Mouse (Mus musculus): ENCODE measurements around the gene Fanci.

Gene Fanci

DNA sequence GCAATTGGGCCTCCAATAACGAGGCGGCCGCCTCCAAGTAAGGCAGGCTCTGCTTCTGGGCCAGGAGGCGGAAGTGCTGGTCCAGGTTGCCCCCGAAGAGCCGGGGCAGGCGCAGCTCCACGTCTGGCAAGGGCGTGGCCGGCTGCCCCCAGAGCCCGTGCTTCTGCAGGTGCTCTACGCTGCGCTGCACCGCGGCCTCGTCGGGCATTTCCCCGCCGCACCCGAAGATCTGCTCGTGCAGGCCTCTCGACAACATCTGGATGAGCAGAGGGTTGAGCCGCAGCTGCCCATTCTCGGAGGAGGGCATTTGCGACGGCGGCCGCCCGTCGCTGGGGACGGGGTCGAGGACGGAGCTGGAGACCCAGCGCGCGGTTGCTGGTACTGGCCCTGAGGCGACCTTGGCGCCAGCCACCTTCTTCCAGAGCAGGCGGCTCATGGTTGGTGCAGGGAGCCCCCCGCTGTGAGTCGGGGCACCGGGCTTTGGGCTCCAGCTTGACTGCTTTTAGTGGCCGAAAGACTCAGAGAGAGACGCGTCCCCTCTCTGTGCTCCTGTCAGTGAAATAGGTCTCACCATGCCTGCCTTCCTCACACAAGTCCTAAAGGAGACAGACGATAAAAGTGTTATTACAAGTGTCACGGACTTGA lies 73.2 kb downstream of the Fanci start:
- no peak for DNase-seq (ENCODE audit: low spot score)

DNA sequence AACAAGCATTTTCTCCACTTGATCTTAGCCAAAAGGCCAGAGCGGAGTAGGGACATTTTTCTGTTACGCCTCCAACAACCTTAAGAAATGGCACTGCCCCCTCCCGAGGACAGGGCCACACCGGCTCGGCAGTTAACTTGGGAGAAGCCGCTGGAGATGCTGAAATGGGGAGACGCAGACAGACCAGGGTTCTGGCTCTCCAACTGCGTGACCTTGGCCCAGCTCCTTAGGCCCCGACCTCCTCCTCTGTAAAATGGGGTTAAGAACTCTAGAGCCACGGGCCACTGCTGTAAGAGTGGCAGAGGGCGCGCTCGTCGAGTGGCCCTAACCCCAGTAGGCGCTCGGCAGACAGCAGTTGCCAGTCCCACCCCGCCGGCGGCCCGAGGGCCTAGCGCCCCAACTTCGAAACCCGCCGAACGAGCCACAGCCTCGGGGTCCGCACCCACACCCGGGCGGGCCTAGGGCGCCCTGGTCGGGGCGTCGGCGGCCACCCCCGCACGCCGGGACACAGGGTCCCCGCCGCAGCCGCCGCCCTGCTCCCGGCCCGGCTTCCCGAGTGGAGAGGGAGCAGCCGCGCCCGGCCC lies 73.8 kb downstream of the Fanci start:
- peak; percentile 50 for DNase-seq (ENCODE audit: low spot score)

DNA sequence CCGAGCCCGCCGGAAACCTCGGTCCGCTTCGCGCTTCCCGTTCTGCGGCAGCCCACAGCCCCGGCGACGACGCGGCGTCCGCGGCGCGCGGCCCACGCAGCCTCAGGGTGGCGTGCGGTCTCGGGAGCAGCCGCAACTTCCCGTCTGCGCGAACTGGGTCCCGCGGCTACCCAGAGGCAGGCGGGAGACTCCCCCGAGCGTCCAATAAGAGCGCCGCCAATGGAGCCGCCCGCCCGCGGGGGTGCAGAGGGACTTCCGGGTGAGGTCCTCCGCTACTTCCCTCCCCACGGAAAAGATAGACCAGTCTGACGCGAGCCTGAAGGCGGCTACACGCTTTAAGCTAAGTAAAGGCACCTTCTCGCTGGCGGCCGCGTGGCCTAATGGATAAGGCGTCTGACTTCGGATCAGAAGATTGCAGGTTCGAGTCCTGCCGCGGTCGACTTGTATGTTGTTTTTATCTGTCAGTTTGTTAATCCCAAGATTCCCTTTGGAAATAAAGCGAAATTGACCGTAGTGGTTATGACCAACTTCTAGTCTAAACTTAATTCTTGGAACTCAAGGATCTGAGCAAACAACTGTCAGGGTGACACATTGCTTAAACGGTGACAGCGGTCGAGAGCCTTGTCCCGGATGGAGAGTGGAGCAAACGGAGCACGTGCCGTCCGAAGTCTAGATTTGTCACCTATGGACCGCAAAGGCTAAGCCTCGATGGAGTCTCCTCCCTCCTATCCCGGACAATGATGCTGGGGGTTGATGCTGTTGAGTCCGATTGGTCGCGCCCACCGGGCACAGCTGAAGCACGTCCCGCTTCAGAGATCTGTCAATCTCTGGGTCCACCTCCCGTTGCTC lies 74.5 kb downstream of the Fanci start, which contains the start of gene Polg:
Polg (minus strand) TSS at position 310 of the 849 bp plus-strand sequence.
- DNase-seq (ENCODE audit: low spot score): peak; percentile 99

DNA sequence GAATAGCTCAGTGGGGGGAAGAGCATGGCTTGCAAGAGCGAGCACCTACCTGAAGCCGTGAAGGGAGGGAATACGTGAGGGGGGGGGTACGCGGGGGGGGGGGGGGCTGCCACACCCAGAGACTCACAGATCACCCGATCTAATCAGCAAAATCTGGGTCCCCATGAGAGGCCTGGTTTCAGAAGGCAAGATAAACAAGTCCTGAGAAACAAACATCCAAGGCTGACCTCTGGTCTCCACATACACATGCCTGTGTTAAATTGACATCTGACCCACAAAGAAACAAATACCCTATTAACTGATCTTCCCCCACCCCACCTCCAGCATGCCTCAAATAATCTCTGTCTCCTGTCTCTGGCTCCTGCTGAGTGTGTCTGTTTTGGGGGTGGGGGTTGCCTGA lies 76.2 kb downstream of the Fanci start:
- DNase-seq (ENCODE audit: low spot score): peak; percentile 10

DNA sequence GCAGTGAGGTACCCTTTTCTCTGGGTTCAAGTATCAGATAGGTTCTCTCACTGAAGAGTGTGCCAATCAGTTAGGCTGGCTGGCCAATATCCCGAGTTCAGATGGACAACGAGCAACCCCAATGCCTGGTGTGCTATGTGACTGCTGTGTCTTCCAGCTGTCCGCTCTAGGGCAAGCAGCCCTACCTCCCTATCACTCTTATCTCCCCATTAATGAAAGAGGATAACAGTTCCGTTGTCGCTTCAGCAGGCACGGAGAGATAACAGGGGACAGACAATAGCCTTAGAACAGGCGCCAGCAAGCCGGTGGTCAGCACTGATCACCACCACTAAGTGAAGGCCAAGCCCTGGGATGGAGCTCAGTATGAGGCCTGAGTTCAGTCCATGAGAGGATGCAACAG lies 77.3 kb downstream of the Fanci start:
- DNase-seq (ENCODE audit: low spot score): no peak

DNA sequence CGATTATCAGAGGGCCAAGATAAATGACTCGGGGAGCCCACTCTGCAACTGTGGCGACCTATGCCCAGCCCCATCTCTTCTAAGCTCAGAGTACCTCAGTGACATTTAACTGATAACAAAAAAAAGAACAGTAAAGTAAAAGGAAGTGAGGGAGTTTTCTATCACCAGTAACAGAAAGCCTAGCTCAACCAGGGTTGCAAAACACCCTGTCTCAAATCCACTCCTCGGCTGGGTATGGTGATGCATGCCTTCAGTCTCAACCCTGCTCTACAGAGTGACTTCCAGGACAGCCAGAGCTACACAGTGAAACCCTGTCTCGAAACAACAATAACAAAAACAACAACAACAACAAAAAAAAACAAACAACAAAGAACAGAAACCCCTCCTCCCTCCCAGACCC lies 78.0 kb downstream of the Fanci start:
- DNase-seq (ENCODE audit: low spot score): no peak

DNA sequence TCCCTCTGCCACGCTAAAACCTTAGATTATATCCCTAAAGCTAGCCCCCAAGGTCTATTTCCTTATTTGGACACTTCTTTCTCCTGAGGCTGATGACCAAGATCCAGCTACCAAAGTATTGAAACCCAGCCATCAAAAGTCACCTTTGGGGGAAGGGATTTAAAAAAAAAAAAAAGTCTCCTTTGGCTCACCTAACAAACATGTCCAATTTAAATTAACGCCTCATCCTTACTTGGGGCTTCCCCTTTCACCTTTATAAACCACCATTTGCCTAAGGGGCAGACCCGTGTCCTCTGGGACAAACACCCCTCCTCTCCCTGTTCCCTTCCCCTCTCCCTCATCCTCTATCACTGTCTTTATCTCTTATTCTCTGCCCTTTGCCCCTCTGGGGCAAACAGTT lies 79.0 kb downstream of the Fanci start:
- DNase-seq (ENCODE audit: low spot score): no peak

DNA sequence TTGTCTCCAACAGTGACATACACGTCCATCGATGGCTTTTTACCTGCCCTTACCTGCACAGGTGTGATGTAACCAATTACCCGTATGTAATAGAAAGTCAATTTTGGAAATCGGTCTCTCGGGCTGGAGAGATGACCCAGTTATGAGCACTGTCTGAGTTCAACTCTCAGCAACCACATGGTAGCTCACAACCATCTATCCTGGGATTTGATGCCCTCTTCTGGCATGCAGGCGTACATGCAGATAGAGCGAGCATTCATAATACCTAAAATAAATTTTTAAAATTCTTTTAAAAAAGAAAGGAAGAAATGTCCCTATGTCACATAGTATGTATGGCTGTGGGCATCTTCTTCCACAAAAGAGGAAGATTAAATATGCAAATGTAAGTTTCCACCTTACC lies 79.7 kb downstream of the Fanci start:
- DNase-seq (ENCODE audit: low spot score): no peak

DNA sequence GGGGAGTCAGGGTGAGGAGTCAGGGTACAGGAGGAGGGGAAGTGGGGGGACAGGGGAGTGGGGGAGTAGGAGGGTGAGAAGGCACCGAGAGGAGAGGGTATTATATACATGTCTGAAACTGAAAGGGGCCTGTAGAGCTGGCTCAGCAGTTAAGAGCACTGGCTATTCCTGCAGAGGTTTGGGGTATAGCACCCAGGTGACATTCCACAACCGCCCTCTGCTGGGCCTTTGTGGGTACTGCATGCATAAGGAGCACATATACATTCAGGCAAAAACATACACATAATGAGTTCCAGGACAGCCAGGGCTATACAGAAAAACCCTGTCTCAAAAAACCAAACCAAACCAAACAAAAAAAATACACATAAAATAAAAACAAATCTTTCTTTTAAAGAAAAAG lies 81.1 kb downstream of the Fanci start:
- DNase-seq (ENCODE audit: low spot score): no peak

DNA sequence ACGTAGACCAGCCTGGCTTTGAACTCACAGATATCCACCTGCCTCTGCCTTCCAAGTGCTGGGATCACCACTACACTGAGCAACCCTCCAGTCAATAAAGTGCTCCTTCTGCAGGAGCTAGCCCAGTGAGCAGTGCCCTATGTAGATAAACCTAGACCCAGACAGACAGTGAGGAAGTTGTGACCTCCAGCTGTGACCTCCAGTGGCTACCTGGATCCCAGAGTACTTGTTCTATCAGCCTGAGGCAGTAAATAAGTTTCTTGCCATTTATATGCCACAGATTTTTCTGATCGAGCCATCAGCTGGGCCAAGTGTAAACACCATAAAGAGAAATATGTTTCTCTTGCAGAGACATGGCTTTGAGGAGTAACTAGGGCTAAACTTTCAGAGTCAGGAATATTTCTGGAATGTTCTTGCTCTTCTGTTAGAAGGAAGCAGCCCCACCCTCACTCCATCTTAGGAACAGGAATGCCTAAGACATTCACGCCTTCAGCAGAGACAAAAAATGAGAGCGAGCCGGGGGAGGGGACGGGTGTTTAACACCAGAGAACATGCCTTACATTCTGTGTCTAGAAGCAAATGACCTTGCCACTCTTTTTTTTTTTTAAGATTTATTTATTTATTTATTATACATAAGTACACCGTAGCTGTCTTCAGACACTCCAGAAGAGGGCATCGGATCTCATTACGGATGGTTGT lies 81.9 kb downstream of the Fanci start:
- no peak for DNase-seq (ENCODE audit: low spot score)

DNA sequence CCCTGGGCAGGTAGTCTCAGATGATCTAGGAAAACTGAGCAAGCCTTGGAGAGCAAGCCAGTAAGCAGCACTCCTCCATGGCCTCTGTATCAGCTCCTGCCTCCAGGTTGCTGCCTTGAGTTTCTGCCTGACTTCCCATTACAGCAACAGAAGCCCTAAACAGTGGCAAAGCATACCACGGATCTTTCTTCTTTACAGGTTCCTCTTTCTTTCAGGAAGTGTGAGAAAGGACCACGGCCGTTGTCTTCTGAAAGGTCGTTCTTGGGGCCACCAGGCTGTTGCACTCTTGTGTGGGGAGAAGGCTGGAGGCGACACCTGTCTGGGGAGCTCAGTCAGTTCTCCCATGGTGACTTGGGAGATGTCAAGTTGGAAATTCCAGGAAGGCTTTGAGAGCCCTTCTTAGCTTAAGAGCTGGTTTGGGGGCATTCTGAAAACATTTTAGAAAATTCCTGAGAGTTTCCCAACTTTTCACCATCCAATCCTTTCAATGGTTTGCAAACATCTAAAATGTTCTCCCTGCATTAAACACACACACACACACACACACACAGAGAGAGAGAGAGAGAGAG lies 83.2 kb downstream of the Fanci start:
- no peak for DNase-seq (ENCODE audit: low spot score)

DNA sequence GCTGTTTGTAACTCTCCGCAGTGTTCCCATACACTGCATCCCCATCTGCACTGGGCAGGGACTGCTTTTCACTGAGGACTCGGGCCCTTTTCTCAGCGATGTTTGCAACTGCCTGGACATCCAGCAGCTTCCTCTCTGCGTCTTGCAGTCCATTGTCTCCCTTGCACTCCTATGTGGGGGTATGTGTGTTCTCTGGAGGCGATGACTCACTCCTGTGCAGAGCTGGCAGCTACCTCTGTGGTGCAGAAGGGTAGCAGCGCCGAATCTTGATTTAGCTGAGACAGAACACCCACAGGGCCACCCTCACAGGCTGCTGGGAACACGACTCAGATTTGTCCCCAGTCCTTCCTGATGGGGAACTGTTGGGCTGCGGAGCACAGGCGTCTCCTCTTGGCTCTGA lies 94.8 kb downstream of the Fanci start:
- peak; percentile 45 for DNase-seq (ENCODE audit: low spot score)

DNA sequence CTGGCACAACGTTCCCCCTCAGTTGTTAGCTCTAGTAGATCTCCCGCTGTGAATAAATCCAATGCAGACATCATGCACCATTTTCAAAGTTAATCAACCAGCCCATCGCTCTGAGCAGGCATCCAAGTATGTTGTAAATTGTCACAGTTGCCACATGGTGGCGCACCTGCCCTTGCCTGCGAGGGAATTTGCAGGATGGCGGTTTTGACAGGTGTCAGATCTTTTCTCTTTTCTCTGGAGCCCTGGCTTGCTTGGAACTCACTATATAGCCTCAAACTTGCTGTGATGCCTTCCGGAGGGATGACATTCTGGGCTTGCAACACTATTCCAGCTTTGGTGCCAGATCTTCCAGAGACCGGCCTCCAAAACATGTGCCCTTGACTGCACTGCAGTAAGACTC lies 102.2 kb downstream of the Fanci start:
- peak; percentile 69 for DNase-seq (ENCODE audit: low spot score)

DNA sequence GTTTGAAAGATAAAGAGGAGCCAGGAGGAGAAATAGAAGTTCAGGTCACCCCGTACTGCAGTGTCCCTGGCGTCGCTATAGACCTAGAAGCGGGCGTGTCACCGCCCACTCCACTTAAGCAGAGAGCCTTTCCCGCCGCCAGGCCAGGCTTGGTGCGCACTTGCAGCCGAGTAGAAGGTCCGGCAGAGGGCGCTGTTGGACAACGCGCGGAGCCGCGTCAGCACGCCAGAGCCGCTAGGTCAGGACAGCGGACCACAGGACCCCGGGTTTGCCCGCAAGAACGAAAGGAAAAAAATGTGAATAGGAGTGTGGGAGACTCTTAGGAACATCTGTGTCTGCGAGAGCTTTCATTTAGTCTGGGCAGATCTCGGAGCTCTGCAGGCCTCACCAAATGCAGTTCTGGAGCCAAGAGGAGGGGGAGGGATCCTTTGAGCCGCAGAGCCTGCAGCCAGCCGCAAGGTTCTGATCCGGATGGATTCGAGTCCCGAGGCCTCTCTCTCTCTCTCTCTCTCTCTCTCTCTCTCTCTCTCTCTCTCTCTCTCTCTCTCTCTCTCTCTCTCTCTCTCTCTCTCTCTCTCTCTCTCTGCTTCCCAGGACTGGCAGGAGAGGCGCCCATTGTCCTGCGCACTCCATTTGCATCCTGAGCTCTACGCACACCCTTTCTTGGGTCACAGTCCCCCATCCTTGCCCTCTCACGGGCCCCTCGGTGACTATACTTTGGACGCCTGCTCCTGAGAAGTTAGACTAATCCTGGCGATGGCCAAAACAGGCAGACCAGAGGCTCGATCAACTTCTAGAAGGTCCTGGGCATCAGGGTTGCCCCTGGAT lies 104.5 kb downstream of the Fanci start:
- peak; percentile 88 for DNase-seq (ENCODE audit: low spot score)

DNA sequence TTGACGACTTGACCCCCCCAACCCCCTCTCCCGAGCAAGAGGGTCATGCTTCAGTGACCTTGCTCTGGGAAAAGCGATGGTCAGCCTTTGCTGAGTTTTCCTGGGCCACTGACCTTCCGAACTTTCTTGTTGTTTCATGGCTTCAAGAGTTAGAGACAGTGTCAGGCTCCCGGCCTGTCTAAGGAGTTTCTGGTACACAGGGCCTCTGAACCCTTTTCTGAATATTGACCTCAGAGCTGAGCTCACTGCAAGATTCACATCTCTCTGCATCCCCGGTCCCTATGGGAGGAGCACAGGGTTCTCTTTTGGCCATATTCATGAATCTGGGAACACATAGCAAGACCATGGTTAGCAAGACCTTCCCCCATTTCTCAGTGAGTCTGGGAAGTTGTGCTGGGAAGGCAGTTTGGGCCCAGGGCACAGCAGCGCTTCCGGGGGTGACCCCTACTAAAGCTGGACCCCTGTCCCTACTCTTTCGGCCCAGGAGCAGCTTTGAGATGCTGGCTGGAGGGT lies 105.1 kb downstream of the Fanci start:
- no peak for DNase-seq (ENCODE audit: low spot score)

DNA sequence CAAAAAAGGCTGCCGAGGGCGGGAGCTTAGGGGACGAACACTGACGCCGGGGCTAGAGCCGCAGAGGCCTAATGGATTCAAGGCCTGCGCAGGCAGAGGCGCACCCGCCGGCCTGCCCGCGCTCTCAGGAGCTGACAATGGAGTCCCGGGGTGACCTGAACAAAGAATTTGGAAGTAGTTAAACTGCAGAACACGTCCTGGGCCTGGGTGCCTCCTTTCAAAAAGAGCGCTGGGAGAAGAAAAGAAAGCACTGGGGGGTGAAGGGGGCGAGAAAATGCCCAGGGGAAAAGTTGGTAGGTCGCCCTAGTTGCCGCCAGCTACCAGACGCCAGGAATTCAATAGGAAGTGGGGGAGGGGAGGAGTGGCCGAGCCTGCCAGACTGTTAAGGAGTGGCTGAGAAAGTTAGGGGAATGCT lies 106.0 kb downstream of the Fanci start:
- DNase-seq (ENCODE audit: low spot score): no peak

DNA sequence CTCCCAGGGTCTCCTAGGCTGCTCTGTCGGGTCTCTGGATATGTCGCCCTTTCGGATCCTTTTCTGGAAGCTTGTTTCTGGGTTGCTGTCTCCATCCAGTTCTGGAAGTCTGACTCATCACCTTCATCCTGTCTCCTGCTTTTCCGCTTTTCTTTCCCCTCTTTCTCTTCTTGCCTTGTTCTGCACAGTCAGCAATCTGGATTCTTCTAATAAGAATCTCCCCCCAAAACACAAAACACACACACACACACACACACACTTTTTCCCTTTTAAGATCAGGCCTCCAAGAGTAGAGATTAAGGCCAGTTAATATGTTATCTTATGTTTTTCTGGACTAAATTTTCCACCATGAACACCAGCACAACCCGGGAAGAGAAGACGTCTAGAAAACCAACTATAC lies 106.6 kb downstream of the Fanci start:
- DNase-seq (ENCODE audit: low spot score): no peak

DNA sequence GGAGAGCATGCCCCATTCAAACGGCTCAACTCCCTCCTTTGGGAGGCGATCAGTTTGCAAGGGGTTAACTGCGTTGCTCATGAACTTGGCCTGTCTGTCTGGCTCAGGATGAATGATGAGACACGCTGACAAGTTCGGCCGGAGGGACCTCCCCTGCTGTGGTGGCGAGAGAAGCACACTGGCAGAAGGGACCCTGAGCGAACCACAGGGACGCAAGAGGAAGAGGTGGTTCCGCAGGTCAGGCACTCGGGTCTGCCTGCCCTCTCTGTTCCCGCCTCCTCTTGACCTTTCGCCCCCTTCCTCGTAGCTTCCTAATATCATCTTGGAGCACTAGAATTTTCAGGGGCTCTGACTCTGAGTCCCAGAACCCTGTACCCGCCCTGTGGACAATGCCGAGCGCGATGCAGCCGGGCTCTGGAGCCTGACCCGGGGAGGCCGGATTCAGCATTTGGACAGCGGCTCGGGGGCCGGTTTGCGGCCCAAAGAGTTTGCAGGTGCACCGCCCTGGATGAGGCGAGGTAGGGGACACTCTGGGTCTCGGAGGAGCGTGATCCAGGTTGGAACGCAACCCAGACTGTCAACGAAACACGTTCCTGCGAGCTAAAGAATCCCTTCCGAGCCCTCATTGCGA lies 107.4 kb downstream of the Fanci start:
- peak; percentile 24 for DNase-seq (ENCODE audit: low spot score)

Data from MN1 (cell line).